37 mouse cellular contexts compared by ENCODE assay signal in the genomic region with DNA sequence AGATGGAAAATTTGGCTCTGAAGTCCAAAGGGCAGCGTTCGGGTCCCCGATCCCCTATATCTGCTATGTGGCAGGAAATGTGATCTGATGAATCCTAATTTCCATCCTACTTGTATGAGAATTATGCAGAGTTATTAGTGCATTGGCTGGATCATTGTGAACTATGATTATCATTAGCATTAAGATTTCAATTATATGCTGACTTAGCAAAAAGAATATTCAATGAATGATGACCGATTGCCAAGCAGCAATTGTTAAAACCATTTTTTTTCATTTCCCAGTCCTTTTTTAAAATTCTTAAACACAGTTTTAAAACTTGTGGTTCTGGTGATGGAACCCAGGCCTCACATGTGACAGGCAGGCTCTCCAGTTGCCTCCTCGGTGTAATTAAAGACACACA. TPM values are rescaled to one million over a fixed set of nuclear protein-coding genes. Genes with fewer than 3 reads are reported as not detected.
"Had no signal": no experiment of that assay in that cellular context is flagged by ENCODE, and none has a peak within 500 bp of the region (broad histone marks: within the 10 kb centered on the region; RNA-seq: fewer than 3 reads in every experiment).

No protein-coding gene starts in this region.

- H3K9ac ChIP-seq: embryonic facial prominence, embryonic 12.5 days; embryonic facial prominence, embryonic 13.5 days; embryonic facial prominence, embryonic 15.5 days; forebrain, embryonic 12.5 days; forebrain, embryonic 13.5 days; forebrain, embryonic 15.5 days; forebrain, postnatal 0 days had no signal

- DNase-seq: cerebellum, adult 9-10 months; cerebellum, adult 9-11 months; cerebellum, postnatal 10 days; cerebellum, postnatal 14 days; cerebellum, postnatal 25 days; cerebellum, postnatal 36 days; forebrain, postnatal 0 days; gastrocnemius, adult 2 months; gastrocnemius, postnatal 14 days; gastrocnemius, postnatal 25 days; gastrocnemius, postnatal 36 days; heart, adult 18-20 months; heart, adult 2 months had no signal

- H3K4me3 ChIP-seq: embryonic facial prominence, embryonic 10.5 days; embryonic facial prominence, embryonic 12.5 days; embryonic facial prominence, embryonic 13.5 days; embryonic facial prominence, embryonic 15.5 days; erythroblast, embryonic 14.5 days; forebrain, embryonic 10.5 days; forebrain, embryonic 12.5 days; forebrain, embryonic 13.5 days; forebrain, embryonic 15.5 days; gastrocnemius, adult 2 months; heart, adult 2 months; heart, embryonic 10.5 days had no signal

- ATAC-seq: forebrain, embryonic 13.5 days; forebrain, embryonic 14.5 days; forebrain, embryonic 15.5 days; forebrain, embryonic 16.5 days; forebrain, postnatal 0 days had no signal

- H3K9me3 ChIP-seq: embryonic facial prominence, embryonic 10.5 days; embryonic facial prominence, embryonic 12.5 days; embryonic facial prominence, embryonic 13.5 days; embryonic facial prominence, embryonic 15.5 days; forebrain, embryonic 10.5 days; forebrain, embryonic 12.5 days; forebrain, embryonic 13.5 days; forebrain, embryonic 15.5 days; heart, embryonic 10.5 days had no signal

- H3K4me2 ChIP-seq: embryonic facial prominence, embryonic 12.5 days; embryonic facial prominence, embryonic 13.5 days; embryonic facial prominence, embryonic 15.5 days; forebrain, embryonic 12.5 days; forebrain, embryonic 13.5 days; forebrain, embryonic 15.5 days had no signal

- H3K27ac ChIP-seq: embryonic facial prominence, embryonic 10.5 days; embryonic facial prominence, embryonic 12.5 days; embryonic facial prominence, embryonic 13.5 days; embryonic facial prominence, embryonic 15.5 days; forebrain, embryonic 10.5 days; forebrain, embryonic 12.5 days; forebrain, embryonic 13.5 days; forebrain, embryonic 15.5 days; gastrocnemius, adult 2 months; heart, adult 2 months; heart, embryonic 10.5 days had no signal

- H3K27me3 ChIP-seq: embryonic facial prominence, embryonic 12.5 days; embryonic facial prominence, embryonic 13.5 days; embryonic facial prominence, embryonic 15.5 days; forebrain, embryonic 12.5 days; forebrain, embryonic 13.5 days; forebrain, embryonic 15.5 days had no signal

- H3K4me1 ChIP-seq: embryonic facial prominence, embryonic 10.5 days; embryonic facial prominence, embryonic 12.5 days; embryonic facial prominence, embryonic 13.5 days; embryonic facial prominence, embryonic 15.5 days; forebrain, embryonic 10.5 days; forebrain, embryonic 12.5 days; forebrain, embryonic 15.5 days; heart, embryonic 10.5 days had no signal

- H3K36me3 ChIP-seq: embryonic facial prominence, embryonic 10.5 days; embryonic facial prominence, embryonic 12.5 days; embryonic facial prominence, embryonic 13.5 days; embryonic facial prominence, embryonic 15.5 days; forebrain, embryonic 10.5 days; forebrain, embryonic 12.5 days; forebrain, embryonic 15.5 days; heart, embryonic 10.5 days had no signal

RNA-seq across cellular contexts. Expression of a gene that starts 9.1 kb away (rescaled TPM):
- polyA plus RNA-seq: embryonic facial prominence, embryonic 11.5 days; embryonic facial prominence, embryonic 13.5 days; forebrain, embryonic 10.5 days; forebrain, embryonic 15.5 days; forebrain, embryonic 16.5 days had no signal

RNA-seq across cellular contexts. Expression of a gene that starts 24.6 kb away (rescaled TPM):
- total RNA-seq: common myeloid progenitor, adult 5-6 weeks; forebrain, postnatal 0 days; gastrocnemius, adult 18-20 months; gastrocnemius, adult 2 months; gastrocnemius, adult 8-10 months; gastrocnemius, postnatal 14 days; gastrocnemius, postnatal 25 days; gastrocnemius, postnatal 36 days; gastrocnemius, postnatal 4 days; granulocyte monocyte progenitor cell, adult 5-6 weeks; heart, adult 18-20 months; heart, adult 2 months; heart, adult 8-10 months had no signal
- polyA plus RNA-seq: cortical plate, adult 2 months; embryonic facial prominence, embryonic 10.5 days; embryonic facial prominence, embryonic 11.5 days; embryonic facial prominence, embryonic 12.5 days; embryonic facial prominence, embryonic 13.5 days; embryonic facial prominence, embryonic 14.5 days; embryonic facial prominence, embryonic 15.5 days; erythroblast, embryonic 14.5 days; forebrain, embryonic 10.5 days; forebrain, embryonic 11.5 days; forebrain, embryonic 12.5 days; forebrain, embryonic 13.5 days; forebrain, embryonic 14.5 days; forebrain, embryonic 15.5 days; forebrain, embryonic 16.5 days; forebrain, postnatal 0 days; frontal cortex, adult 2 months; gonadal fat pad, adult 2 months; heart, adult 2 months; heart, embryonic 10.5 days had no signal

RNA-seq across cellular contexts. Expression of a gene that starts 52.1 kb away (rescaled TPM):
- polyA plus RNA-seq: erythroblast, embryonic 14.5 days had no signal
